Mouse (Mus musculus) intestine, postnatal 0 days (tissue): ENCODE results near the gene Lrrc61. TPM values are rescaled to one million over a fixed set of nuclear protein-coding genes. Genes with fewer than 3 reads are reported as not detected.

Experiments used
- ATAC-seq: fragments of 200-750 bp; cut with Nextera tagmentation; 2 replicates; pipeline ENCODE4 v1.8.0; 2017; ENCODE audit warnings: mild to moderate bottlenecking, moderate TSS enrichment, moderate library complexity
- H3K27ac ChIP-seq: fragments of 300-500 bp; sonication (generic); 2 replicates; pipeline ENCODE4 v1.5.1; 2014; ENCODE audit warnings: mild to moderate bottlenecking, low read depth, low read length, moderate library complexity
- H3K27me3 ChIP-seq: fragments of 300-500 bp; sonication (generic); replicated peaks from 2 replicates; pipeline ENCODE4 v1.6.1; 2014; ENCODE audit warnings: low read length, mixed read lengths; ENCODE audit not compliant: control insufficient read depth, insufficient read depth
- H3K36me3 ChIP-seq: fragments of 300-500 bp; sonication (generic); 2 replicates; pipeline ENCODE4 v1.6.1; 2014; ENCODE audit warnings: mild to moderate bottlenecking, moderate library complexity; ENCODE audit not compliant: control insufficient read depth, insufficient read depth
- H3K4me1 ChIP-seq: fragments of 300-500 bp; sonication (generic); replicated peaks from 2 replicates; pipeline ENCODE4 v1.6.1; 2014; ENCODE audit warnings: antibody characterized with exemption, low read length, mixed read lengths; ENCODE audit not compliant: control insufficient read depth, insufficient read depth
- H3K4me2 ChIP-seq: fragments of 300-500 bp; sonication (generic); replicated peaks from 2 replicates; pipeline ENCODE4 v1.6.1; 2014; ENCODE audit warnings: low read depth, mild to moderate bottlenecking, moderate library complexity
- H3K4me3 ChIP-seq: fragments of 300-500 bp; sonication (generic); 2 replicates; pipeline ENCODE4 v1.5.1; 2014; ENCODE audit warnings: low read depth, low read length
- H3K9ac ChIP-seq: fragments of 300-500 bp; sonication (generic); 2 replicates; pipeline ENCODE4 v1.6.1; 2014; ENCODE audit warnings: mild to moderate bottlenecking, low read depth, low read length
- H3K9me3 ChIP-seq: fragments of 300-500 bp; sonication (generic); 2 replicates; pipeline ENCODE4 v1.6.1; 2016; ENCODE audit warnings: mixed run types; ENCODE audit not compliant: control insufficient read depth
- CTCF ChIP-seq: sonication (generic); IDR thresholded peaks from 2 replicates; pipeline ENCODE4 v1.5.1; 2016; ENCODE audit warnings: low read depth, mild to moderate bottlenecking, control low read depth, antibody characterized with exemption, moderate library complexity
- WGBS: fragments of 180-500 bp; shearing (Covaris S2); extraction: QIAGEN DNeasy Blood & Tissue Kit; methylation state at CpG from one replicate; pipeline ENCODE4 v1.1.7; 2014; 5-methylcytosine and 5-hydroxymethylcytosine counted together
- polyA plus RNA-seq: library from polyadenylated mRNA; unstranded; fragments of >200 nt; fragmentation: Nextera tagmentation; extraction: Ambion mirVana; gene quantifications from 2 replicates; pipeline ENCODE4 v1.2.1, GENCODE M21; 2015

Lrrc61 gene
- polyA plus RNA-seq, 1 experiment from 2014 or later = 7.6 TPM

GRCm38 (mm10) chr6:48555104-48555890 lies 701 bp downstream of the Lrrc61 start:
- Histone ChIP-seq H3K36me3 (no peaks in the 10 kb centered on the region), H3K4me2 (peak overlapping the region; percentile 68), H3K9me3 (no peaks in the 10 kb centered on the region), H3K27ac (peak overlapping the region; percentile 76), H3K9ac (peak overlapping the region; percentile 48; the same call in 1 of the 2 replicates), H3K4me1 (0 out of 2 replicates have a peak, but pooled peaks cover 5% of the 10 kb centered on the region), H3K4me3 (peak overlapping the region; percentile 51), H3K27me3 (no peaks in the 10 kb centered on the region)
- WGBS = 32% methylated on average over 14 of the region's 14 CpGs
- TF ChIP-seq CTCF = no peak
- ATAC-seq = peak; percentile 74

GRCm38 (mm10) chr6:48555956-48556355 lies 1.4 kb downstream of the Lrrc61 start:
- Histone ChIP-seq H3K4me3 (no peak overlapping the region), H3K9me3 (no peaks in the 10 kb centered on the region), H3K27ac (no peak overlapping the region), H3K27me3 (no peaks in the 10 kb centered on the region), H3K36me3 (no peaks in the 10 kb centered on the region), H3K9ac (no peak overlapping the region), H3K4me2 (no peak overlapping the region), H3K4me1 (0 out of 2 replicates have a peak, but pooled peaks cover 5% of the 10 kb centered on the region)
- TF ChIP-seq CTCF = no peak
- no peak for ATAC-seq
- 76% methylated on average over 3 of the region's 3 CpGs for WGBS

- no peak overlapping the region for H3K4me2 ChIP-seq
- H3K27ac ChIP-seq = no peak overlapping the region
- no peaks in the 10 kb centered on the region for H3K4me1 ChIP-seq
- H3K27me3 ChIP-seq = no peaks in the 10 kb centered on the region
- H3K9ac ChIP-seq = no peak overlapping the region
- H3K9me3 ChIP-seq = no peaks in the 10 kb centered on the region
- H3K36me3 ChIP-seq = peaks cover 7% of the 10 kb centered on the region; the same call in 1 of the 2 replicates
- no peak overlapping the region for H3K4me3 ChIP-seq
- no peak for ATAC-seq
- WGBS = 73% methylated on average over 4 of the region's 4 CpGs
- no peak for TF ChIP-seq CTCF
Observed at GRCm38 (mm10) chr6:48565693-48566310, 11.2 kb downstream of the Lrrc61 start.

GRCm38 (mm10) chr6:48566312-48566711 lies 11.7 kb downstream of the Lrrc61 start:
- H3K36me3 ChIP-seq = peaks cover 7% of the 10 kb centered on the region; the same call in 1 of the 2 replicates
- no peak for ATAC-seq
- no peak for TF ChIP-seq CTCF
- no peak overlapping the region for H3K27ac ChIP-seq
- no peak overlapping the region for H3K9ac ChIP-seq
- H3K9me3 ChIP-seq = no peaks in the 10 kb centered on the region
- WGBS = 47% methylated on average over 5 of the region's 5 CpGs
- H3K4me2 ChIP-seq = no peak overlapping the region
- H3K4me3 ChIP-seq = no peak overlapping the region
- H3K27me3 ChIP-seq = no peaks in the 10 kb centered on the region
- no peaks in the 10 kb centered on the region for H3K4me1 ChIP-seq

GRCm38 (mm10) chr6:48568036-48568984 lies 13.7 kb downstream of the Lrrc61 start:
- Histone ChIP-seq H3K36me3 (peaks cover 5% of the 10 kb centered on the region; the same call in 1 of the 2 replicates), H3K27me3 (no peaks in the 10 kb centered on the region), H3K4me3 (no peak overlapping the region), H3K9ac (no peak overlapping the region), H3K4me2 (0 out of 2 replicates have a peak overlapping the region, but pooled peaks have one; percentile 6), H3K4me1 (0 out of 2 replicates have a peak, but pooled peaks cover 6% of the 10 kb centered on the region), H3K9me3 (no peaks in the 10 kb centered on the region), H3K27ac (peak overlapping the region; percentile 57)
- TF ChIP-seq CTCF = no peak
- ATAC-seq = no peak
- WGBS = 56% methylated on average over 21 of the region's 21 CpGs
